Mouse (Mus musculus) adipocyte (in vitro differentiated cells): Measurements from ENCODE around the gene Zfp444.
"Not testable (repeated sequence)": the region's sequence is repeated elsewhere in the genome, so short reads cannot be mapped to it uniquely, and the experiment has no call there.

Experiments used
- DNase-seq: peaks from one replicate; pipeline ENCODE4 v3.0.0-alpha.2; 2016; ENCODE audit warnings: low spot score

Gene Zfp444

GRCm38 (mm10) chr7:6161541-6161940 is 10.5 kb upstream of the Zfp444 start:
- DNase-seq = no peak

- no peak for DNase-seq
Measured at GRCm38 (mm10) chr7:6162172-6162571, 9.9 kb upstream of the Zfp444 start.

- DNase-seq = no peak
Measured at GRCm38 (mm10) chr7:6164671-6165070, 7.4 kb upstream of the Zfp444 start.

- DNase-seq = peak; percentile 67
Measured at GRCm38 (mm10) chr7:6169403-6169802, 2.6 kb upstream of the Zfp444 start.

- DNase-seq = no peak
Measured at GRCm38 (mm10) chr7:6170391-6170790, 1.6 kb upstream of the Zfp444 start.

GRCm38 (mm10) chr7:6170871-6171270 is 1.2 kb upstream of the Zfp444 start:
- no peak for DNase-seq

- peak; percentile 67 for DNase-seq
Measured at GRCm38 (mm10) chr7:6171444-6172005, 501 bp upstream of the Zfp444 start.

- peak; percentile 31 for DNase-seq
Measured at GRCm38 (mm10) chr7:6172674-6173244, 733 bp downstream of the Zfp444 start.

GRCm38 (mm10) chr7:6173872-6174271 is 1.8 kb downstream of the Zfp444 start:
- DNase-seq = no peak

- DNase-seq = not testable (repeated sequence)
Measured at GRCm38 (mm10) chr7:6174365-6174987, 2.5 kb downstream of the Zfp444 start.

- DNase-seq = no peak
Measured at GRCm38 (mm10) chr7:6179013-6179412, 7.0 kb downstream of the Zfp444 start.

GRCm38 (mm10) chr7:6182882-6183281 is 10.9 kb downstream of the Zfp444 start:
- DNase-seq = no peak

- DNase-seq = no peak
Measured at GRCm38 (mm10) chr7:6183802-6184201, 11.8 kb downstream of the Zfp444 start.

- DNase-seq = no peak
Measured at GRCm38 (mm10) chr7:6184521-6184920, 12.5 kb downstream of the Zfp444 start.

- DNase-seq = no peak
Measured at GRCm38 (mm10) chr7:6185391-6185790, 13.4 kb downstream of the Zfp444 start.

- DNase-seq = no peak
Measured at GRCm38 (mm10) chr7:6186176-6186575, 14.2 kb downstream of the Zfp444 start.

- no peak for DNase-seq
Measured at GRCm38 (mm10) chr7:6186756-6187155, 14.7 kb downstream of the Zfp444 start.

- no peak for DNase-seq
Measured at GRCm38 (mm10) chr7:6189542-6189941, 17.5 kb downstream of the Zfp444 start.

- DNase-seq = peak; percentile 83
Measured at GRCm38 (mm10) chr7:6191376-6191775, 19.4 kb downstream of the Zfp444 start.

GRCm38 (mm10) chr7:6194129-6194528 is 22.1 kb downstream of the Zfp444 start:
- peak; percentile 69 for DNase-seq

GRCm38 (mm10) chr7:6195777-6196176 is 23.8 kb downstream of the Zfp444 start:
- no peak for DNase-seq

GRCm38 (mm10) chr7:6196790-6197189 is 24.8 kb downstream of the Zfp444 start, which contains the start of gene Galp:
Gene Galp (plus strand): TSS chr7:6197090.
- DNase-seq = no peak

- no peak for DNase-seq
Measured at GRCm38 (mm10) chr7:6204200-6204599, 32.2 kb downstream of the Zfp444 start.

GRCm38 (mm10) chr7:6213144-6213543 is 41.1 kb downstream of the Zfp444 start:
- peak; percentile 11 for DNase-seq
